Mouse (Mus musculus): ENCODE data around the gene Prdx6. TPM values are rescaled to one million over a fixed set of nuclear protein-coding genes. Genes with fewer than 3 reads are reported as not detected.
"Not testable (repeated sequence)": the region's sequence is repeated elsewhere in the genome, so short reads cannot be mapped to it uniquely, and the experiment has no call there.

Prdx6 gene
- total RNA-seq, 1 experiment from 2014 or later, result 87.8 TPM

GRCm38 (mm10) chr1:161252901-161253300 is 1.9 kb upstream of the Prdx6 start:
- ATAC-seq (ENCODE audit: extremely low read depth, insufficient number of reproducible peaks, low FRiP score, poor library complexity, severe bottlenecking), result no peak

GRCm38 (mm10) chr1:161252365-161252764 is 1.3 kb upstream of the Prdx6 start:
- no peak for ATAC-seq (ENCODE audit: extremely low read depth, insufficient number of reproducible peaks, low FRiP score, poor library complexity, severe bottlenecking)

DNA sequence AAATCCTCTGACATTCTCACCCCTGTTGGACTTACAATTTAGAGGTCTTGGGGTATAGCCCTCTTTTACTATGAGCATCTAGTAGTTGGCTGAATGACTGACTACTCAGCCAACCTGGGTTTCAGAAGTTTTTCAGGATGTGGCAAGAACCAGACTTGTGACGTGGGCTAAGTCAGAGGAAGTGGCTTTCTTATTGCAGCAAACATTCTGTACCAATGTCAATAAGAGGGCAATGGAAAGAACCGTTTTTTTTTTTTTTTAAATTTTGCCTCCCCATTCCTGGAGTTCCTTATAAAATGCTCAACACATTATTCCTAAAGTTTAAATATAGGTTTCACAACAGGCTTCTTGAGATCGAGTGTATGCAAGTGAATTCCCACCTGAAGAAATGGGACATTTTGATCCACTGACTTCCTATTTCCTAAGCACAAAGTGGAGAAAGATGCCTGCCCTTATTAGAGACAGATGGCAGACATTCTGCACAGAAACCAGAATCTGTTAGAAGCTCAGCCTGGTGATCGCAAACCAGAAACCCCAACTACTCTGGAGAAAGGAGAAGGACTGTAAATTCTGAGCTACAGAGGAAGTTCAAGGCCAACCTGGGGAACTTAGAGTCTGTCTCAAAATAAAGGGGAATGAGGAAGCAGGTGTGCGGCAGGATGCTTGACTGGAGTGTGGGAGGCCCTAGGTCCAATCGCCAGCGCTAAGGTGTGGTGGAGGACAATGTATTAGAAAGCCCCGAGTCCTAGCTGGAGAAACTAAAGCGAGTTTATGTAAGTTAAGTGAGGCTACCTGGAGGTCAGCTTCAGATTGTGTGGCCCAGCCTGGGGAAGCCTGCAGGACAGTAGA is 622 bp upstream of the Prdx6 start:
- ATAC-seq (ENCODE audit: extremely low read depth, insufficient number of reproducible peaks, low FRiP score, poor library complexity, severe bottlenecking), result peak; percentile 68

GRCm38 (mm10) chr1:161250031-161250603 is 902 bp downstream of the Prdx6 start:
- no peak for ATAC-seq (ENCODE audit: extremely low read depth, insufficient number of reproducible peaks, low FRiP score, poor library complexity, severe bottlenecking)

DNA sequence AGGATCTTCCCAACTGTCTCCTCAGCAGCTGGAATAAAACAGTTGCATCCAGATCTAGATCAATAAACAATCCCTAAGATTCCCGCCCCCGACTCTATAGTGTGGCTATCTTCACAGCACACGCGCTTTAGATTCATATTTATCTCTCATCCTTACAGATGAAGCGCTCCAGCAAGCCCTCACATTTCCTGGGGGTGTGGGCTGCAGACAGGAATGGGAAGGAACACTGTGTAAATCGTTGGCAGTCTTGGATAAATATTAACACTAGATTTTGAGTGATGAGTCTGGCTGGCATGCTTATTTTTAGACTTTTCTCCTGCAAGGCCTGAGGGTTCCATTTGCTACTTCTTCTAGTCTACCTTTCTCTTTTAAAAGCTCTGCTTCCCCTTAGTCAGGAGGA is 1.6 kb downstream of the Prdx6 start:
- no peak for ATAC-seq (ENCODE audit: extremely low read depth, insufficient number of reproducible peaks, low FRiP score, poor library complexity, severe bottlenecking)

GRCm38 (mm10) chr1:161248685-161249084 is 2.3 kb downstream of the Prdx6 start:
- no peak for ATAC-seq (ENCODE audit: extremely low read depth, insufficient number of reproducible peaks, low FRiP score, poor library complexity, severe bottlenecking)

- no peak for ATAC-seq (ENCODE audit: extremely low read depth, insufficient number of reproducible peaks, low FRiP score, poor library complexity, severe bottlenecking)
These were observed 3.1 kb downstream of the Prdx6 start for GRCm38 (mm10) chr1:161247643-161248580.

DNA sequence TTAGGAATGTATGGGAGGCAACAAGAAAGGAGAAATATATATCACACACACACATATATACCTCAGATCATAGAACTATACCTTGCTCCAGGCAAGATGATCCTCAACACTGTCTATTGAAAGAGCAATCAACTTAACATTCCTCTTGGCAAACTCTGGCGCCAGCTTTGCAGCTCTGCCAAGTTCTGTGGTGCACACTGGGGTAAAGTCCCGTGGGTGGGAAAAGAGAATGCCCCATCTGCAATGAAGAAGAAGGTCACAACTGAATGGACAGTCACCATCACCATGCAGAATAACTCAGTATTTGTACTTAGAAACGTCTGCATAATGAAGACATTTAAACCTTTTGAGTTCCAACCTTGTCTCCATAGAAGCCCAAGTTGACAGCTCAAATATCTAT is 3.8 kb downstream of the Prdx6 start:
- ATAC-seq (ENCODE audit: extremely low read depth, insufficient number of reproducible peaks, low FRiP score, poor library complexity, severe bottlenecking), result no peak

- ATAC-seq (ENCODE audit: extremely low read depth, insufficient number of reproducible peaks, low FRiP score, poor library complexity, severe bottlenecking), result no peak
These were observed 13.3 kb downstream of the Prdx6 start for GRCm38 (mm10) chr1:161237750-161238149.

GRCm38 (mm10) chr1:161237339-161237738 is 13.7 kb downstream of the Prdx6 start:
- no peak for ATAC-seq (ENCODE audit: extremely low read depth, insufficient number of reproducible peaks, low FRiP score, poor library complexity, severe bottlenecking)

GRCm38 (mm10) chr1:161233226-161233839 is 17.7 kb downstream of the Prdx6 start:
- ATAC-seq (ENCODE audit: extremely low read depth, insufficient number of reproducible peaks, low FRiP score, poor library complexity, severe bottlenecking), result no peak

DNA sequence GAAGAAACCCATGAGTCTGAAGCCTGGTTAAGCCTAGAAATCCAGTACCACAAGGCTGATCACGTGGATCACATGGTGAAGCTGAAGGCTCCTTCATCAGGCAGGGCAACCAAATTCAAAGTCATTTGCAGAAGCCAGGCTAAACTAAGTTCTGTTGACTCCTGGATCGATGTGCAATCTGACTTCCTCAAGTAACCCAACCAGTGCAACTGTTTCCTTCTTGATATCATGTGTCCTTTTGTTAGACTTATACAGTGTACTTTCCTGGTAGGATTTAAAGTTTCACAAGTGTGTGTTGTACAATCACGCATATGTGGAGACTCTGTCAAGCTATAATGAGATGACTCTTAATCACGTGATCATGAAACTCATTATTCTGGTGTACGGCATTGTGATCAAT is 18.8 kb downstream of the Prdx6 start:
- ATAC-seq (ENCODE audit: extremely low read depth, insufficient number of reproducible peaks, low FRiP score, poor library complexity, severe bottlenecking), result no peak

GRCm38 (mm10) chr1:161224837-161225236 is 26.2 kb downstream of the Prdx6 start:
- ATAC-seq (ENCODE audit: extremely low read depth, insufficient number of reproducible peaks, low FRiP score, poor library complexity, severe bottlenecking), result no peak

DNA sequence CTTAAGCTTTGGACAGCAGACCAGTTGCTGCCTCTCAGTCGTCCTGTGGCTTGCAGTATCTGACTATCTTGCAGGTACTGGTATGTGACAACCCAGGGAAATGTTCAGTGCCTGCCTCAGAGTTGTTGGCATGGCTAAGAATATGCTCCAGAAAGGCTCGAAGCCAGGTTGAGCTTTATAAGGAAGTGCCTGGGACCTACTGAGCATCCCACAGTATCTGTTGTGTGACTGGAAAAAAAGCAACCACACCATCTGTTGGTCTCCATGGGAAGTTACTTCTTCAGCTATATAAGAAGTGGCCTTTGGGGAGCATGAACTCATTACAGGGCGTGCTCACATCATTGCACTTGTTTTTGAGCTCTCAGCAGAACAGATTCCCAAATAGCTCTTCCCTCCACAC is 31.2 kb downstream of the Prdx6 start:
- no peak for ATAC-seq (ENCODE audit: extremely low read depth, insufficient number of reproducible peaks, low FRiP score, poor library complexity, severe bottlenecking)

DNA sequence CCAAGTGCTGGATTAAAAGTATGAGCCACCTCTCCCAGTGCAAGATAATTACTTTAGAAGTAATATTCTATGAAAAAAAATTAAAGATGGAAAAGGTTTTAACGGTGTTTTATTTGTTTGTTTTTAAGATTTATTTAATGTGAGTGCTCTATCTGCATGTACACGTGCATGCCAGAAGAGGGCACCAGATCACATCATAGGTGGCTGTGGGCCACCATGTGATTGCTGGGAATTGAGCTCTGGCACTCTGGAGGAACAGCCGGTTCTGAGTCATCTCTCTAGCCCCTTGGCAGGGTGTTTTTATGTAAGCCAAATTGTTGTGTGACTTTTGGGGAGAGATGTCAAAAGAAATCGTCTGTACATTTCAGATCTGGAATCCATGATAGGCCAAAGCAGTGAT is 36.6 kb downstream of the Prdx6 start:
- peak; percentile 67; the same call in 1 of the 2 replicates for ATAC-seq (ENCODE audit: extremely low read depth, insufficient number of reproducible peaks, low FRiP score, poor library complexity, severe bottlenecking)

DNA sequence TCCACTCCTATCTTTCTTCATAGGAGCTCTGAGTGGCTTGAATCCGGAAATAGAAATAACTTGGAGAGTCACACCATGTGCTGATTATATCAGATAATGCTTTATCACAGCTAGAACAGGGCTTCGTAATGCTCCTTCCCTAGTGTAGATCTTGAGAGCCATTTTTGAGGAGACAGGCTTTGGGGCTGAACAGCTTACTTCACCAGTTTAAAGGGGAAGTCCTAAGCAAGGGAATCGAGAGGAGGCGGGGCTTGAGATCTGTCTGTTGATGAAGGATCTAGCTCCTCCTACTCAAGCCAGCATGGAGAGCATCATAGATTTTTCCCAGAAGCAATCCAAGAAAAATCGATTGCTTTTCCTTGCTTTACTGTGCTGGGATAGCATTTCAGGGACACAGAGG is 51.2 kb downstream of the Prdx6 start:
- ATAC-seq (ENCODE audit: extremely low read depth, insufficient number of reproducible peaks, low FRiP score, poor library complexity, severe bottlenecking), result no peak

DNA sequence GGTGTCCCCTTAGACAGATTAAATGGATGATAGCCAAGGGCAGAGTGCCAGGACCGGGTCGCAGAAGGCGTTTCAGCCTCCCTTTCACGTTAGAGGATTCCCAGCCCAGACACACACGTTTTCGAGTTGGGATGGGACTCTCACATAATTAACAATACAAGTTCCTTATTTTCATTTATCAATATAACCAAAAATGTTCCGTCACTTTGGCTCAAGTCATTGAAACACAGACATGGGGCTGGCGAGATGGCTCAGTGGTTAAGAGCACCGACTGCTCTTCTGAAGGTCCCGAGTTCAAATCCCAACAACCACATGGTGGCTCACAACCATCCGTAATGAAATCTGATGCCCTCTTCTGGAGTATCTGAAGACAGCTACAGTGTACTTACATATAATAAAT is 54.7 kb downstream of the Prdx6 start:
- not testable (repeated sequence) for ATAC-seq (ENCODE audit: extremely low read depth, insufficient number of reproducible peaks, low FRiP score, poor library complexity, severe bottlenecking)

DNA sequence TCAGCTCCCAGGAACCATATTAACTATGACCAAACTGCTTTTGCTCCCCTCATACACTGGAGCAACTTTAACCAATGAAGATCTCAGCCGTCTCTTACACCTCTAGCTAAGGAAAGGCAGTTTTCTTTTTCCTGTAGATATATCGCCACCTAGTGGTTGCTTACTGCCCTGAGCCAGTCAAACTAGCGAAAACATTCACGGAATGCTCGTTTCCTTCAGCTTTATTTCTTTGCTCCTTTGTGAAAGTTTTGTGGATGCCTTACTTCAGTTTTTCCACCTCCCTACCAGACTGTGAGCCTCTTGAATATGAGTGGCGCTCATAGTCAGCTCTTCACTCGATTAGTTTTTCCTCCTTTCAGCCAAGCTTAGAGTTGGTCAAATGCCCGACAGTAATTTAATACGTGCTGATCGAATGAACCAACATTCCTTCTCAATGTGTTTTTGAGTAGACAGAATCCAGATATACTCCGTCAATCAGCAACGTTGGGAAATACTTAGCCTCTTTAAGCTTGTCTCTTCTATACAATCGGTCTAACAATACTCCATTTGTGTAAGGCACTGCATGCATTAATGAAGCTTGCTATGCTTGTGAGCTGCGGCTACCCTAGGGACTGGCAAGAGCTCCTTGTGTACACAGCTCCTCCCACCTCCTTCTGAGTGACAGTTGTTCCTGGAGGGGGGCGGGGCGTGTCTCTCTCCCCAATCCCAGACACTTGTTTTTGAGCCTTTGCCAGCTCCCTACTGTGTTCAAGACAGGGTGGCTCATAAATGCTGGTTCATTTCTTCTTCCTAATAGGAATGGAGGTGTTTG is 55.3 kb downstream of the Prdx6 start:
- peak; percentile 85 for ATAC-seq (ENCODE audit: extremely low read depth, insufficient number of reproducible peaks, low FRiP score, poor library complexity, severe bottlenecking)

Data from neutrophil, adult 5-6 weeks (primary cell).